In genomic region chr2:173334856-173335595, GRCm38 (mm10) we compare ENCODE assay signal across 8 mouse cellular contexts. TPM values are rescaled to one million over a fixed set of nuclear protein-coding genes. Genes with fewer than 3 reads are reported as not detected.
DNase-seq lines count a peak whose midpoint lies in the region; ATAC-seq lines count a peak whose summit lies in the region.

No protein-coding gene starts in this region.

- peak overlapping the region; percentile 47 for H3K27ac ChIP-seq in embryonic facial prominence, embryonic 11.5 days (replicated peaks; ENCODE audit: low read depth, low read length)
- H3K27ac ChIP-seq in midbrain, embryonic 11.5 days (ENCODE audit: low read depth, low read length): peak overlapping the region; percentile 11; the same call in 1 of the 2 replicates

- H3K36me3 ChIP-seq in embryonic facial prominence, embryonic 11.5 days (replicated peaks; ENCODE audit: control insufficient read depth, insufficient read depth, low read depth, low read length): no peaks in the 10 kb centered on the region
- H3K36me3 ChIP-seq in midbrain, embryonic 11.5 days (ENCODE audit: control insufficient read depth, insufficient read depth, low read length): no peaks in the 10 kb centered on the region

- 0 out of 2 replicates have a peak overlapping the region, but pooled peaks have one; percentile 28 for H3K9ac ChIP-seq in embryonic facial prominence, embryonic 11.5 days (replicated peaks; ENCODE audit: low read length)
- H3K9ac ChIP-seq in midbrain, embryonic 11.5 days (ENCODE audit: low read length): no peak overlapping the region

- ATAC-seq in embryonic facial prominence, embryonic 11.5 days (replicated peaks; ENCODE audit: insufficient number of reproducible peaks, low FRiP score, low TSS enrichment, low read depth): no peak
- ATAC-seq in midbrain, embryonic 11.5 days (ENCODE audit: low FRiP score): no peak
- no peak for ATAC-seq in CD4-positive, CD25-positive, alpha-beta regulatory T cell, adult 4 months

- no peak overlapping the region for H3K4me3 ChIP-seq in embryonic facial prominence, embryonic 11.5 days (ENCODE audit: low read depth, low read length)
- H3K4me3 ChIP-seq in midbrain, embryonic 11.5 days (ENCODE audit: low read depth, low read length): no peak overlapping the region

- peaks cover 2% of the 10 kb centered on the region; the same call in 1 of the 2 replicates for H3K27me3 ChIP-seq in embryonic facial prominence, embryonic 11.5 days (ENCODE audit: control insufficient read depth, insufficient read depth, low read length)
- H3K27me3 ChIP-seq in midbrain, embryonic 11.5 days (ENCODE audit: control insufficient read depth, insufficient read depth, low read length): peaks cover 6% of the 10 kb centered on the region; the same call in 1 of the 2 replicates

- DNase-seq in kidney, adult 18-20 months: peak; percentile 27
- no peak for DNase-seq in kidney, adult 8-10 months
- DNase-seq in embryonic facial prominence, embryonic 11.5 days (ENCODE audit: low spot score): peak; percentile 39
- peak; percentile 29 for DNase-seq in heart, postnatal 4 days
- DNase-seq in midbrain, embryonic 11.5 days (ENCODE audit: low spot score, missing footprints): peak; percentile 90
- no peak for DNase-seq in cerebellum, adult 9-10 months
- no peak for DNase-seq in gastrocnemius, postnatal 14 days

- H3K9me3 ChIP-seq in embryonic facial prominence, embryonic 11.5 days (replicated peaks; ENCODE audit: control insufficient read depth, low read length): no peaks in the 10 kb centered on the region
- H3K9me3 ChIP-seq in midbrain, embryonic 11.5 days (ENCODE audit: control insufficient read depth, low read length): no peaks in the 10 kb centered on the region

- intact Hi-C loops in gastrocnemius, postnatal 14 days (cut with DNase I; ENCODE audit: low total_unique reads): loop anchor here (10.0 kb wide), 1 partner anchor 100 kb away; no protein-coding TSS in a partner anchor

- H3K4me2 ChIP-seq in embryonic facial prominence, embryonic 11.5 days (ENCODE audit: low read depth, low read length): no peak overlapping the region
- no peak overlapping the region for H3K4me2 ChIP-seq in midbrain, embryonic 11.5 days

- 14% methylated on average over 15 of the region's 15 CpGs for WGBS in embryonic facial prominence, embryonic 11.5 days
- 10% methylated on average over 15 of the region's 15 CpGs for WGBS in midbrain, embryonic 11.5 days

- no peaks in the 10 kb centered on the region; the same call in none of the 2 replicates for H3K4me1 ChIP-seq in embryonic facial prominence, embryonic 11.5 days (ENCODE audit: control insufficient read depth, insufficient read depth, low read length)
- H3K4me1 ChIP-seq in midbrain, embryonic 11.5 days (ENCODE audit: control insufficient read depth, insufficient read depth, low read length): peaks cover 31% of the 10 kb centered on the region

RNA-seq across cellular contexts. Expression of gene Pmepa1, which starts 58.7 kb away (rescaled TPM):
- 3.3 and 3.4 TPM in 2 replicates for polyA plus RNA-seq in embryonic facial prominence, embryonic 11.5 days (2014; fragmentation: Nextera tagmentation; extraction: Ambion mirVana)
- 10 to 100 TPM; 53.5 to 57.3 TPM for total RNA-seq in heart, postnatal 4 days (2021)
- polyA plus RNA-seq in midbrain, embryonic 11.5 days (2014; fragmentation: Nextera tagmentation; extraction: Ambion mirVana): 3.2 and 3.4 TPM in 2 replicates
- 10 to 100 TPM; 10.4 to 12.7 TPM for polyA plus RNA-seq in CD4-positive, CD25-positive, alpha-beta regulatory T cell, adult 4 months (2017; shearing (Covaris generic))
- total RNA-seq in gastrocnemius, postnatal 14 days (2021): 10 to 100 TPM; 11.1 to 12.1 TPM

Comparison
In these comparisons a context has a peak if more than half of its experiments do, and no peak if none do; other contexts are left out.
1. DNase-seq: peak in kidney, adult 18-20 months (single experiment), embryonic facial prominence, embryonic 11.5 days (single experiment), heart, postnatal 4 days (single experiment) and midbrain, embryonic 11.5 days (single experiment); none in kidney, adult 8-10 months (0 of 2), cerebellum, adult 9-10 months (single experiment) and gastrocnemius, postnatal 14 days (single experiment).